Mouse (Mus musculus) megakaryocyte, embryonic 14.5 days (primary cell): ENCODE results near the gene Got2.

ENCODE experiments used
- FLI1 ChIP-seq: IDR thresholded peaks from 2 replicates; pipeline ENCODE4 v1.6.1; 2012; ENCODE audit warnings: low read length, inconsistent platforms, mixed read lengths
- GATA1 ChIP-seq: IDR thresholded peaks from 3 replicates; pipeline ENCODE4 v1.6.1; 2012; ENCODE audit warnings: mixed read lengths, low read length, inconsistent platforms, borderline replicate concordance

GRCm38 (mm10) chr8:95854174-95854573 lies 34.2 kb downstream of the Got2 start:
- TF ChIP-seq GATA1 (no peak), FLI1 (no peak)
